Mouse (Mus musculus) MEL (cell line): ENCODE data around the gene Sec13.

Source experiments
- BHLHE40 ChIP-seq: IDR thresholded peaks from 2 replicates; pipeline ENCODE4 v1.6.1; 2012; ENCODE audit warnings: low read depth, mild to moderate bottlenecking, inconsistent platforms, low read length, improper control_type of control experiment, borderline replicate concordance
- CTCF ChIP-seq, 3 experiments: IDR thresholded peaks in 2 of 3; conservative IDR thresholded peaks in 1 of 3; 2 replicates each; pipeline ENCODE4 v1.5.1; 2011 to 2012; ENCODE audit warnings: low read length in 3 of 3, low read depth in 2 of 3, mild to moderate bottlenecking in 2 of 3, improper control_type of control experiment in 1 of 3, inconsistent platforms in 1 of 3, mixed read lengths in 1 of 3, moderate library complexity in 1 of 3; ENCODE audit not compliant: control insufficient read depth in 1 of 3, insufficient read depth in 1 of 3, poor library complexity in 1 of 3, severe bottlenecking in 1 of 3
- HCFC1 ChIP-seq: IDR thresholded peaks from 2 replicates; pipeline ENCODE4 v1.6.1; 2012; ENCODE audit warnings: low read depth, mild to moderate bottlenecking, inconsistent platforms, low read length, improper control_type of control experiment, moderate library complexity
- POLR2AphosphoS2 ChIP-seq: IDR thresholded peaks from 2 replicates; pipeline ENCODE4 v1.6.1; 2011; ENCODE audit warnings: low read length, improper control_type of control experiment
- UBTF ChIP-seq: IDR thresholded peaks from 2 replicates; pipeline ENCODE4 v1.6.1; 2012; ENCODE audit warnings: low read depth, mild to moderate bottlenecking, inconsistent platforms, low read length, improper control_type of control experiment, moderate library complexity, borderline replicate concordance; ENCODE audit not compliant: insufficient read depth
- ZNF384 ChIP-seq: IDR thresholded peaks from 2 replicates; pipeline ENCODE4 v1.6.1; 2012; ENCODE audit warnings: low read depth, mild to moderate bottlenecking, inconsistent platforms, low read length, improper control_type of control experiment

DNA sequence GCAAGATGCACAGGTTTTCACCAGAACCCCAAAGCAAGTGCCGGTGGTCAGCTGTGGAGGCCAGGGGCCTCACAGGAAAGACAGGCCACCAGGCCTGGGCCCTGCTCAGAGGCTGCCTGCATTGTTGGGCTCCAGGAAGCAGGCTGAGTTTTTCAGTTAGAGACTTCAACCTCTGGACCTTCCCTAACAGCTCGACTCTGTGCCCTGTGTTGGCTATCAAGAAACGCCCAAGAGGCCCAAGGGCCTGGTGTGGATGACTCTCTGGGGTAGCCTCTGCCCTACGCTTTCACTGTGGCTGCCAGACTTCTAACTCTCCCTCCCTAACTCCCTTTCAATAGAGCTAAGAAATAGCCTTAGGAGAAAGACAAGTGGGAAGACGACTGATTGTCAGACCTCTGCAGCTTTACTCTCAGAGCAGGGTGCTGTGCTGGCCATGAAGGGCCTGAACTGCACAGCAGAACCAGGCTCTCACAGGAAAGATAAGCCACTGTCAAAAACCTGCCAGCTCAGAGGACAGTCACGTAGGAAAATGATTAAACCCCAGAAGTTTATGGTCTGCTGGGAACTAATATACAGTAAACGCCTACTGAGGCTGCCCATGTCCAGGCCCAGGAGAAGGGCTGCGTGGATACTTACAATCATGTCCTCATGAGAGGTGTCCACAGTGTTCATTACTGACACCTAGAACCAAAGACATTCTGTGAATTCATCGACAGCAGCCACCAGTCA is 3.1 kb downstream of the Sec13 start:
- TF ChIP-seq POLR2AphosphoS2 (no peak), ZNF384 (no peak), UBTF (no peak), BHLHE40 (no peak), HCFC1 (no peak), CTCF (IDR thresholded peaks at IDR 0.05 in 2 of 3, conservative IDR thresholded peaks at IDR 0.05 in 1 of 3; ENCODE audit: control insufficient read depth in 1 of 3, insufficient read depth in 1 of 3, low read depth in 2 of 3, low read length in 3 of 3, poor library complexity in 1 of 3, severe bottlenecking in 1 of 3) (no peak)
